Mouse (Mus musculus) G1E-ER4 (cell line): ENCODE measurements around the gene Ndufb2. TPM values are rescaled to one million over a fixed set of nuclear protein-coding genes. Genes with fewer than 3 reads are reported as not detected.

Source experiments
- GATA1 ChIP-seq: IDR thresholded peaks from one replicate; pipeline ENCODE4 v1.8.0; 2012; ENCODE audit warnings: low read length, inconsistent platforms
- polyA plus RNA-seq: library from polyadenylated mRNA; stranded (reverse); fragments of >175 nt; gene quantifications from 2 replicates; pipeline ENCODE4 v1.2.3, GENCODE M21; 2012

The Ndufb2 gene
- 226 and 271 TPM in 2 replicates for polyA plus RNA-seq

DNA sequence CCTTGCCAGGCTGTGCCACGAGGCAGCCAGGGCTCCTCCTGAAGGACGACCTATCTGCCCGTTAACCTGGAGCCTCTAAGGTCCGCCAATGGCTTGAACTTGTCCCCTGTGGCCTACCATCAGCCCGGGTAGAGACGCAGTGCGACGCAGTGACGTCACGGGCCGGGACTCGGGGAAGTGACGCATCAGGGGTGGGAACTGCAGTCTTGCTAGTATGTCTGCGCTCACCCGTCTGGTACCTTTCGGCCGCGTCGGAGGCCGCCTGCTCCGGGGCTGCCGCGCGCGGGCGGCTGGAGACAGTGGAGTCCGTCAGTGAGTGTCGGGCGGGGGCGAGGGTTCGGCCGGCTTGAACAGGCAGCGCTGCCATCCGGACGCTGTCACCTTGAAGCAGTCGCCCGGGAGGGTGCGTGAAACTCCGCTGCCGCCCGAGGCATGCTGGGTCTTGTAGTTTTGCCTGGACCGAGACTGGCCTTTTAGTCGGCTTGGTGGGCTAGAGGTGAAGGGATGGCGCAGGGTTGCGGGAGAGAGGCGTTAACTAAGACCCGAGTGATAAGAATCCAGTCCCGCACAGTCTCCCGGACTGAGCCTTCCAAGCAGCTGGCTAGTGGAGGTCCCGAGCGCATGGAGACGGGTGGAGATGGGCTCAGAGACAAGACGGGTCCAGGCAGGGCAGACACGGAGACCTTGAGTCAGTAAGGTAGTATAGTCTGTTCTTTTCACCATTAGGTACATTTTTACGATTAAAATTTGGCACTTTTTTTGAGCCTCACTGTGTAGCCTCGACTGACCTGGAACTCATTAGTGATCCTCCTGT lies at the start of gene Ndufb2:
Gene Ndufb2, plus strand, starts transcription at position 174 of the 814 bp plus-strand sequence.
- TF ChIP-seq GATA1: no peak

DNA sequence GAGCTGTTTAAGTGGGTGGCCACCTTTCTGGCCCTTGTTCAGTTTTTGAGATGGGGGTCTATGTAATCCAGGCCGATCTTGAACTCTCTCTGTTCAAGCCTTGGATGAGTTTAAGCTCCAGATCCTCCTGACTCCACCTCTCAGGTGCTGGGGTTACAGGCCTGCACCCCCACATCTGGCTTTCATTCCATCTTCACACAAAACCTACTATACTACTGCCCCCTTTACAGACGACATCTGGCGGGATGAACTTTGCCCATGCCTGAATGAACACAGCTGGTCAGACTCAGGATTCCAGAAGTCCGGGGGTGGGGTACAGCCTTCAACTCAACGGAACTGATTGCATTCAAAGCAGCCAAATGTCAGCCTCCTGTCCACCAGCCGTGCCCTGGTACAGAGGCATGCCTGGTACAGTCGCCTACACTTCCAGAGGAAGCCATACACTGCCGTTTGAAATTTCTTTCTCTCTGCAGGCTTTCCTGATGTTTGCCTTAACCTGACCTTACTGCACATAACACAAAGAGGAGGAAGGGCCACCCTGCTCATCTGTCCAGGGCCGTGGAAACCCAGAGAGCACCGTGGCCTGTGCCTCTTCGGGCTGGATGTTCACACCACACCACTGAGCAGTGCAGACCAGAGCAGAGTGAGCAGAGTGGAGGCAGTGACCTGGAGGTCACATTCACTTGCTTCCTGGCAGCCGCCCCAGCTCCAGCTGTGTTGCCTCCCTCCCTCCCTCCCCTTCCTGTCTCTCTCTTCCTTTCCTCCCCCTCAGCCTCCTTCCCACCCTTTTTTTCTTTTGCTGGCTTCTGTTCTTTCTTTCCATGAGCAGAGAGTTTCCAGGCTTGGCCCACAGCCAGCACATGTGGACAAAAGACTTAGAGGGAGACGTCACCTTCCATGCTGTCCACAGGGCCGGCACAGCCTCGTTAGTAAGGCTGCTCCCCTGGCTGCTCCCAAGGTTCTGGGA lies 49.5 kb upstream of the Ndufb2 start:
- TF ChIP-seq GATA1: no peak

GRCm38 (mm10) chr6:39543769-39544420 lies 48.5 kb upstream of the Ndufb2 start:
- TF ChIP-seq GATA1: no peak

DNA sequence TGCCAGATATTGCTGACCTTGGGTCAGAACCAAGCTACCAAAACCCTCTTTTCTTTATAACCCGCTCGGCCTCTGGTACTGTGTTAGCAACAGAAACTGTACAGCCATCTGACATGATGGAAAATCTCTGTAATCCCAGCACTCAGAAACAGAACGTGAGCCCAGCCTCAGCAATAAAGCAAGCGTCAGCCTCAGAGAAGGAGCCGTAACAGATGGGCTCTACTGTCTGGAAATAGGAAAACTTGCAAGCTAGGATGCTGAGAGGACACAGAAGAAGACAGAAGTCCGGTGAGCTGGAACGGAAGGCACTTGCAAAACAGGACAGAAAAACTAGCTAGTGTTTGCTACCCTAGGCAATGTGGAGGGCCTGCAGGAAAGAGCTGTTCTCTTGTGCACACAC lies 46.9 kb upstream of the Ndufb2 start:
- TF ChIP-seq GATA1: no peak

DNA sequence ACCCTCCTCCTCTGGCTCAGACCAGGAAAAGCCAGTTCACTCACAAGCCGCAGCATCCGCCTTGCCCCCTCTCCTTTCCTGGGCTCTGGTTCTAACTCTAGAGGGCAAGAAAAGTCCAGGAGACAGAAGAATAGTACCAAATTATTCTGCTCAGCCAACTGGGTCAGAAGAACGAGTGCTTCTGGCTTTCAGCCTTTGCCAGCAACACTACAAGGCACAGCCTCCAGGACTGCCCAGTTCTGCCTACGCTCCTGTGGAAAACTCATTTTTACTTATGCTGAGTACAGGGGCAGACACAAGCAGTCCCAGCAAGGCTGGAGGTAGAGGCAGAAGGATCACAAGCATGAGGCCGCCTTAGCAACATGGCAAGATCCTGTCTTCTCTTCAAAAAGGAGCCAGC lies 44.3 kb upstream of the Ndufb2 start:
- TF ChIP-seq GATA1: no peak

- no peak for TF ChIP-seq GATA1
These were observed 40.3 kb upstream of the Ndufb2 start for GRCm38 (mm10) chr6:39551981-39552636.

GRCm38 (mm10) chr6:39554888-39555647 lies 37.3 kb upstream of the Ndufb2 start:
- TF ChIP-seq GATA1: no peak

DNA sequence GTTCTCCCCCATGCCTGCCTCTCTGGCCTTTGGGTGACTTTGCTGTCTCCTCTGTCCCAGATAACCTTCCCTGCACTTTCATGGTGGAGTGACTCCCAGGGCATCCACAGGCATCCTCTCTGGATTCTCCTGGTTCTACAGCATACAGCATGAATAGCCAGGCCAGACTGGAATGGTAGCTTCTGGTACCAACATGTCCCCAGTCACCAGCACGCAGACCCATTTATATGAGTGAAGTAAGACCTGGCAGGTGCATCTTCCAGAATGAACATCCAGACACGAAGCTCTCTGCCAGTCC lies 36.8 kb upstream of the Ndufb2 start:
- TF ChIP-seq GATA1: no peak

GRCm38 (mm10) chr6:39556900-39557659 lies 35.3 kb upstream of the Ndufb2 start:
- no peak for TF ChIP-seq GATA1

DNA sequence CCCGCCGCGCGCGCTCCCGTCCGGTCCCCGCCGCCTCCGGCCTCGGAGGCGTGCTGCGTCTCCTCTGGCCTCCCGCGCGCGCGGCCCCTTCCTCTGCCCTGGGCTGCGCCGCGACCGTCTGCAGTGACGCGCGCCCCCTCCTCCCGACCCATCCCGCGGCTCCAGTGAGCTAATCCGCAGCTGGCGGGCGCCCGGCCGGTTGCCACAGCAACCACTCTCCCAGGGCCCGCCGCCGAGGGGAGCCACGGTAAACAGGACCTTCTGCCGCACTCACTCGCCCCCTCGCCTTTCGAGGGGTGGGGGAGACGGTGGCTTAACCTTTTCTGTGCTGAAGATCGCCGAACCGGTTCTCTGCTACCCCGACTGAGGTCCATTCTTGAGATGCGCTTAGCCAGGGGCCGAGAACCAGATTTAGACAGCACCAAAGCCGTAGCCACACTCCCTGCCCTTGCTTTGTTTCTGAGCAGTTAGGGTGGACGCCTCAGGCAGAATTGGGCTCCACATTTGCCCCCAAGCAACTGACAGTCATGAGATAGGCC lies 34.6 kb upstream of the Ndufb2 start, which contains the start of gene Dennd2a:
Gene Dennd2a, minus strand, starts transcription at position 145 of the 539 bp plus-strand sequence.
- no peak for TF ChIP-seq GATA1

DNA sequence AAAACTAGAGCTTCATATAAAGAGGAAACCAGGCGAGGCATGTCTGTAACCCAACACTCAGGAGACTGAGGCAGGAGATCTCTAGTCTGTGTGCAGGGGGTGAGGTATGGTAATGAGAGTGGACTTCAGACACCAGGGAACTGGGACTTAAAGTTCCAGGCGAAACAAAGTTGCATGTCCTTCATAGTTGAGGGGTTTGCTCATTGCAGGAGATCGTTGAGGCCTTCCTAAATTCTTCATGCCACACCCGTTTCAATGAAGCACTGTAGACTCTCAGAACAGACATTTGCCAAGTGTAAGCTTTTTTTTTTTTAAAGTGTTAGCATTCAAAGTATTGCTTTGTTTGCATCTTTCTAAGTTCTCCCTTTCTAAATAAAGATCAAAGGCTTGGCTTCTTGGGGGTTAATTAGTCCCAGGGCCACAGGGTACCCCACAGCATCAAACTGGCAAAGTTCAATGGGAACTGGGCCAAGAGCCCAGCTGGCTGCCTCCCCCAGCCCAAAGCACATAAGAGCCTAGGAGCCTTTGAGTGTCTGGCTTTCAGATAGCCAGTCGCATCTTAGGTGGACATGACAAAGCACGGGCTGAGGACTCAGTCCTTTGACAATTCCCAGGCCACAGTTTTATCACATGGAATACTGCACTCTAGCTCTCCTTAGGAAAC lies 33.0 kb upstream of the Ndufb2 start:
- TF ChIP-seq GATA1: no peak

- TF ChIP-seq GATA1: no peak
These were observed 30.0 kb upstream of the Ndufb2 start for GRCm38 (mm10) chr6:39562166-39563015.
